Mouse (Mus musculus) bone marrow macrophage, adult 2 months (primary cell): ENCODE measurements around the gene Enpp6.

Experiments
- CTCF ChIP-seq: IDR thresholded peaks from 2 replicates; pipeline ENCODE4 v1.5.1; 2012; ENCODE audit warnings: low read depth, mild to moderate bottlenecking, low read length, moderate library complexity
- POLR2A ChIP-seq: IDR thresholded peaks from 2 replicates; pipeline ENCODE4 v1.6.1; 2012; ENCODE audit warnings: mild to moderate bottlenecking, low read depth, low read length, borderline replicate concordance

DNA sequence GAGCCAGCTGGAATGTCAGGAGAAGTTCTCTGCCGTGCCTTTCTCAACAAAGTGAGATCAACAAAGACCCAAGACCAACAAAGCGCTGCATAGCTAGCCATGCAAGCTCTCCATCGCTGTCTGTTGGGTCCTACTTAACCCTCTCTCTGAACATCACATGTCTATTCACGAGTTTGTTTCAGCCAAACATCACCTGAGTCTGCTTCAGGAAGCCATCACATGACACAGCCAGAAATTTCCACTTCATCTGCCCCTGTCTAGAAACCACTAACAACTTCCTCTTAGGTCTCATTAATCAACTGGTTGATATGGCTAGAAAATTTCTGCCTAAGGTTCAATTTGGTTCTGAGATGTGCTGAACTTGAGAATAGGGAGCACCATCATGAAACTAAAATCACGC, 85.3 kb downstream of the Enpp6 start:
- no peak for TF ChIP-seq POLR2A
- TF ChIP-seq CTCF = no peak
